Mouse (Mus musculus): Measurements from ENCODE around the gene Mpp2.
A peak's percentile ranks its signal among the peaks of the same experiment; 100 is the strongest.

The Mpp2 gene

DNA sequence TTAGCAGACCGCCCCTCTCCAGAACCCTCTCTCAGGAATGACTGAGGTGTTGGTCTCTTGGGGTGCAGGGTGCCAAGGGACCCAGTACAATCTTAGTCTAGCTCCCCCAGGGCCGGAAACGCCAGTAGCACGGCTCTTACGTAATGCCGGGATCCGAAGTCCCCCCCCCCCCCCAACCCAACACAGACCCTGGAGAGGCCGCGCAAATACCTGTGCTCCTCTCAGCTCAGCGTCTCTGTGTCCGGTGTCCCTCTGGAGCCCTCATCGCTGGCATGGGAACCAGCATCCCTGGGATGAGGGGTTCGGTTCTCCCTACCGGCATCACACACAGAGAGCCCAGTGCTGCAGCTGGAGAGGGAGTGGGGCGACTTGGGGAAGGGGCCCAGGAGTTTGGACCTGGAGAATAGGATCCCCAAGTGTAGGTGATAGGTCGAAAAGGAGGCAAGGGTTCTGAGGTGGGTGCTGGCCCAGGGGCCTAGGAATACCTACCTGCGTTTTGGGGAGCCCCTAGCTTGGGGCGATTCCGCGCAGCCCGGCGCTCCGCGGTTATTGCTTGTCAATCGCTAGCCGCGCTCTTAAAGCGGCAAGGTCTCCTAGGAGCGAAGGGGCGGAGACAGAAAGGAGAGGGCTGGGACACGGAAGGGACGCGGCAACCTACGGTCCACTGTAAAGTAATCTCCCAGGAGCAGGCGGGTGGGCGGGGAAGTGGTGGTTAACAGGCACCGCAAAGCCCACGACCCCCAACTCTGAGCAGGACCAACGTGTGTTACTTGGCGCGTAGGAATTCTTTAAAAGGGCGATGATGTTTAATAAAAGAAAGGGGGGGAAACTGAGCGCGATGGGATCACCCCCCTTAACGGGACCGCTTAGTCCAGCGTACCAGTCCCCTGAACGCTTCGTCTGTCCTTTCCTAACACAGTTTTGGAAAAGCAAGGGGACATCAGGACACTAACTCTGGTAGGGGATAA, at the start of gene Mpp2:
Mpp2 (minus strand) TSS at position 585 of the 968 bp plus-strand sequence.
- DNase-seq = peak; percentile 79

DNA sequence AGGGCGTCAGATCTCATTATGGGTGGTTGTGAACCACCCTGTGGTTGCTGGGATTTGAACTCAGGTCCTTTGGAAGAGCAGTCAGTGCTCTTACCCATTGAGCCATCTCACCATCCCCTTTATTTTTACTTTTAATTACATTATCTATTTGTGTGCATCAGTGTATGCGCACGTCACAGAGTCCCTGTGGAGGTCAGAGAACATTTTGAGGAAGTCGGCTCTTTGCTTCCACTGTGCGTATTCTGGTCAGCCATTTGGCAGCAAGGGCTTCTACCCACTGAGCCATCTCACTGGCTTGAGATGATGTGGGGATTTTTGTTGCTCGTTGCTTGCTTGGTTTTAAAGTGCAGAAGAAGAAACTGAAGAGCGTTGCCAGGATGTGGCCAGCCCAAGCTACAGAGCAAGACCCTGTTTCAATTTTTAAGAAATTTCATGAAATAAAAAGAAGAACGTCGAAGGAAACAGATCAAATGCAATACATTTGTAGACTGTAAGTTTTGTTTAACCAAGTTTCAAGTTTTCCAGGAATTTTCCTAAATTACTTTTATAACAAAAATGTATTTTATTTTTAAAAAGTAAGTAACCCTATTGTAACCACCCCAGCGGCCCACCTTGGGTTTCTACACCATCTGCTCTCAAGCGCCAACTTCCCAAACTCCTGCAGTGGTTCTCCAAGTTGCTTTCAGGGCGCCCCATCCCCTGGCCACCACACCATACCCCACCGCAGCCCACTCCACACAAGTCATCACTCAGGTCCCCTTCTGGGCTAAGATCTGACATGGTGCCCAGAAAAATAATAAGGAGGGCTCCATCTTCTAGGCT, 49.5 kb upstream of the Mpp2 start:
- DNase-seq = no peak

DNA sequence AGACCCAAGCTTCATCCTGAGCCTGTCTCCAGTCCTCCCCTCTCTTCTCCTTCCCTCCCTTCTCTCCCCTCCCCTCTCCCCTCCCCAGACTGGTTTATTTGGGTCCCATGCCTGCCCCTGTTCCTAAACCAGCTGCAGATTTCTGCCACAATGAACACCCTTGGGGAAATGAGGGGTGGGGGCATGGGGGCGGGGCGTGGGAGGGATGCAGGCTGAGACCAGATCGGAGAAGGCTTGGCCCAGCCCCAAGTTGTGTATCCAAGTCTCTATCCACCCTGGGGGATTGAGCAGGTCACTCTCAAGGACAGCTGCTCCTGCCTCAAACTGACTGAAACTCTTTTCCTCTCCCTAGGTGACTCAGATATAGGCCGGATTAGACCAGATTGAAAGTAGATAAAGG, 46.2 kb upstream of the Mpp2 start:
- no peak for DNase-seq

DNA sequence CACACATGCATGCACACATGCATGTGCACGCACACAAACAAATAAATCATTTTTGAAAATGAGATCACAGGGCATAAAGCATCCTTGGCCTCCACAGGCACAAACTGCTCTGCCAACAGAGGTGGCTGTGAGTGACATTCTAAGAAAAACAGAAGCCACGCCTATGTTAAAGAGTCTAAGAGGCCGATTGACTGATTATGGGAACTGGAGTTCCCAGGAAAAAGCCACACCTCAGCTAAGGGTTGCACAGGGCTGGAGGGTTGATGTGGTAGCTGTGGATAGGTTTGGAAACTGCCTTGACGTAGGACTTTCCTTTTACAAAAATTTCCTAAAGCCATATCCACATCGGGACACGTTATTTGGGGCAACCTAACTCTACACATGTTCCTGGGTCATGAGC, 29.1 kb upstream of the Mpp2 start:
- DNase-seq = no peak

DNA sequence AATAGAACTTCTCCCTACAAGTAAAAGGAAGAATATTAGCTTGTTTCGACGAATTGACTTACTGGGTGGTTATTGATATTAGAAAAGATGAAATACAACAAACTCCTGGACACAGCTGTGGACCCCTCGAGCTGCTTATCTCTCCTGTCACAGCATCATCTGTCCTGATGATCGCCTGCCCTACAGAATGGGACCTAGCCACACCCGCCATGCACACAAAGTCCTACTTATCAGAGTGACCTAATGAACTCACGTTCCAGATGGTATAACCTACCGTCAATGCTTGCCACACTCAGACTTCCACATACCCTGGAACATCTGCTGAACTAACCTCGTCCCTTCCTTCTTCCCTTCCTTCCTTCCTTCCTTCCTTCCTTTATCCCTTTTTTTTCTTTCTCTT, 27.9 kb upstream of the Mpp2 start:
- DNase-seq = no peak

DNA sequence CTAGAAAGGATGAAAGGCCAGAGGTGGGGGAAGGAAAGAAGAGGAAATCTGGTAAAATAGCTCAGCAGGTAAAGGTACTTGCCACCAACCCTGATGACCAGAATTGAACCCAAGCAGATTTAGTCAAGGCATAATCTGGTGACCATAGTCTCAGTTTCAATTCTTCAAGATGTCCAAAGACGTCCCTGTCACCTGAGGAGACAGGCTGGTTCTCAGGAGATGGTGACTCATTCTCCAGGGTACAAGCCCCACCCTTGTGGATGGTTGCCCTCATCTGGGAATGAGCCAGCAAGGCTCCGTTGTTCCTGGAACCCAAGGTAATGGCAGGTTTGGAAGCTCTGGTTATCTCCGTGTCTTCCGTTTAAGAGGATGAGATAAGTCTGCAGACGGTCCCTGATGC, 23.3 kb upstream of the Mpp2 start:
- no peak for DNase-seq

DNA sequence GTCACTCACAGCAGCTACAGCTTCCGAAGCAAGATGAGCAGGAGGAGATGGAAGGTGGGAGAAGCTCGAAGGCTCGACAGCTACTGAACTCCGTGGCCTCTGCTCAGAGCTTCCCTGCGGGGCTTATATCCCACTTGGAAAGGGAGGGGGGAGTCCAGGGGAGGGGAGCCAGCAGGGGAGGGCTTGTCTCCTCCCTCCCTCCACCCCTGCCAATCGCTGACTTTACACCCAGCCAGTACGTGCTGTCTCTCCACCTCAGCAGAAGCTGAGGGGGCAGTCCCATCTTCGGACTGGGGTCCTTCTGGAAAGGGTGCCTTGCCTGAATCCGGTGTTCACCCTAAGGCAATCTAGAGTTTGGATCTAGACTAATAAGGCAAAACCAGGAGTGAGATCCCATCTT, 19.4 kb upstream of the Mpp2 start, which contains the start of gene Pyy:
Pyy (minus strand) TSS at position 101 of the 400 bp plus-strand sequence.
- no peak for DNase-seq

DNA sequence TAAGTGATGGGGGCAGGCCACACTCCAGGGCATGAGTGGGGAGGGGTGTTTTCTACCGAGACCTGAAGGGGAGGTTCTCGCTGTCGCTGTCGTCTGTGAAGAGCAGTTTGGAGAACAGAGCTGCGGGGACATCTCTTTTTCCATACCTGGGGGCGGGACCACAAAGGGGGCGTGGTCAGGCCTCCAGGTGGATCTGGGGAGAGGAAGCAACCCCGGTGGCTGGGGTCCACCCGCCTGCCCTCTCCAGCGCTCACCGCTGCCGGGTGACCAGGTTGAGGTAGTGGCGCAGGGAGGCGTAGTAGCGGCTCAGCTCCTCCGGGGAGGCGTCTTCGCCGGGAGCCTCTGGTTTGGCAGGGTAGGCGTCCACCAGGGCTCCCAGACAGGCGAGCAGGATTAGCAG, 18.6 kb upstream of the Mpp2 start:
- peak; percentile 31 for DNase-seq

DNA sequence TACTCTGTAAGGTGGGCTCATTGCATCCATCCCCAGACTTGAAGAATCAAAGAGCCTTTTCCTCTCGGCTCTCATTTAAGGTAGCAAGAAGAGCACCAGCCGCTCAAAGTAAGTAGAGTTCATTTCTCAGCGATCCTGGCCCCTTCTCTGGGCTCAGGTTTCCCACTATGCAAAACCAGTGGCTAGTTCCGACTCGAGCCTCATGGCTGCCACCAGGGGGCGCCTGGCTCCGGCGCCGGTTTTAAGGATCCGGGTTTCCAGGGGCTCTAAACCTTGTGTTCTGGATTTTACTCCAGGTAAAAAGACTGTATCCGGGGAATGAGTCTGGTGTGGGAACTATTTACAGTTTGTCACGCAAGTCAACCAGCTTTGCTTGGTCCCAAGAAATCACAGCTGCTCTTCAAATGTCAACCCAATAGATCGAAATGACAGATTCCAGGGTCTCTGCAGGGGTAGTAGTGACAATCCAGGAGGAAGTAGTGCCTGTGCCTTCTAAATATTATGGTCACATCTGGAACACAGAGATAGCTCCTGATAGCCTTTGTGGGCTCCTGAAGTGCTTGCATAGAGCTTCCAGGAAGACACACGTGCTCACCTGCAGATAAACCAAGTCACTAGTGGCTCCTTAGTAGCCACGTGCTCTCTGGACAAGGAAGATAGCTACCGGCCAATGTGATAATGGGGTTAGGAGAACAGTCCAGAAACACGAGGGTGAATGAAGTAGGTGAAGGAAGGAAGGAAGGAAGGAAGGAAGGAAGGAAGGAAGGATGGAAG, 14.4 kb upstream of the Mpp2 start:
- peak; percentile 84 for DNase-seq

DNA sequence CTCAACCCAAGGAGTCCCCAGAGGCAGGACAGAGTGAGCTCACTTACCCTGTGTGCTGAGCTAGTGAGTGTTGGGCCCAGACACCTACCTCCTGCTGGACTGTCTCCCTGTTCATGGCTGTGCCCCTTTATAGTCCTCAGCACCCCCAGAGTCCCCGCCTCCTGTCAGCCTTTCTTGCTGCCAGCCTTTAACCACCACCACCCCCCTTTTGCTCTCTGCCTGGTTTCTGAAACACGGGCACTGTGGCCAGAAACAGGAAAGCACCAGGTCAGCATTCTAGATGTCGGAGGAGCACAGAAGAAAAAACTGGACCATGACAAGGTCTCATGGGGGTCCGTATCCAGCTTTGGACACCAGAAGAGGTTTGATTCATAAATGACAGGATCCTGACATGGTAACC, 12.9 kb upstream of the Mpp2 start, which contains the start of gene Ppy:
Ppy (minus strand) TSS at position 101 of the 400 bp plus-strand sequence.
- DNase-seq = no peak

DNA sequence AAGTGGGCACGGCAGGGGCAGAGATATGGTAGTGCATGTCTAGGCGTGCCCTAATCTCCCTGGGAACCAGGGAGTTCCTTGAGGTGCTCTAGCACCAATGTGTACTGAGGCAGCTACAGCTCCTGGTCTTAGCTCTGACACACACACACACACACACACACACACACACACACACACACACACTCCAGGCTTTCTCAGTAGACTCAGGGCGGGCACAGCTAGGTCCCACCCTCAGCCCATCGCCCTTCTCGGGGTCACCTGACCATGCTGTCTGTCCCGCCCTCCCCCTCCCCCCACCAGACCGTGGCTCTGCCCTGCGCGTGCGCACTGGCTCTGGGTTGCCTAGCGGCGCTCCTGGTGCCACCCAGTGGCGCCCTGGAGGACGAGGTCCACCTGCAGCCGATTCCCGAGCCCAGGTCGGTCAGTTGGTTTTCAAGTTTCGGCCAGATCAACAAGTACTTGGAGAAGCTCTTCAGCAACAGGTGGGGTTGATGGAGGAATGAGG, 8.6 kb upstream of the Mpp2 start:
- peak; percentile 87 for DNase-seq

DNA sequence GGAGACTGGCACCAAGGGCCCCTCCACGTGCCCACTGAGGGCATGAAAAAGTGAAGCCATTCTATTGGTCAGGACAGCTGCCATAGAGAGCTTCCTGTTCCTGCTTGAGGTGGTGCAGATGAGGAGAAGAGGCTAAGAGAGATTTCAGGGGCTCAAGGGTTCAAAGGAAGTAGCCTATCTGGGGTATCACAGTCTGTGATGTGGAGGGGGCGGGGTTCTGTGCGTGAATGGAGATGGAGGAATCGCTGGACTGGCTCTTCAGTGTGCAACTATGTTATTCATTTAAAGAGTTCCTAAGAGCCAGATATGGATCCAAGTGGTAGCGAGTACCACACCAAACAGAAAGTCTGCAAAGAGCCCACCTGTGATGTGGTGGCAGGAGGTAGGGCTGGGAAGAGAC, 8.1 kb upstream of the Mpp2 start:
- no peak for DNase-seq

DNA sequence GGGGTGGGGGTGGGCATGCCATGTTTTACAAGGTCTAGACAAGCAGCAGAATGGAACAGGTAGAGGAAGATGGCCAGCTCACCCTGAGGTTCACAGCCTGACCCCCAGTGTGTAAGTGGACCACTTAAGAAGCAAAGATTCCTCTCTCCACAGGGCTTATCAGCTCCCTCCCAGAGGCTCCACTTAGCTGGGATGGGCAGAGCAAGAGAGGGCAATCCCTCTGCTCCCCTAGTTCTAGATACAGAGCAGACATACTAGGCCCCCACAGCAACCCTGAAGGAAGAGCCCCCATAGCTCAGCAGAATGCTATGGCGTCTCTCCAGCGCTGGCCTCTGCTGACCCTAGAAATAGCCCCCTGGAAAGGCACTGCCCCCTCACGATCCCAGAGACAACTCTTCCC, 7.4 kb upstream of the Mpp2 start:
- DNase-seq = no peak

DNA sequence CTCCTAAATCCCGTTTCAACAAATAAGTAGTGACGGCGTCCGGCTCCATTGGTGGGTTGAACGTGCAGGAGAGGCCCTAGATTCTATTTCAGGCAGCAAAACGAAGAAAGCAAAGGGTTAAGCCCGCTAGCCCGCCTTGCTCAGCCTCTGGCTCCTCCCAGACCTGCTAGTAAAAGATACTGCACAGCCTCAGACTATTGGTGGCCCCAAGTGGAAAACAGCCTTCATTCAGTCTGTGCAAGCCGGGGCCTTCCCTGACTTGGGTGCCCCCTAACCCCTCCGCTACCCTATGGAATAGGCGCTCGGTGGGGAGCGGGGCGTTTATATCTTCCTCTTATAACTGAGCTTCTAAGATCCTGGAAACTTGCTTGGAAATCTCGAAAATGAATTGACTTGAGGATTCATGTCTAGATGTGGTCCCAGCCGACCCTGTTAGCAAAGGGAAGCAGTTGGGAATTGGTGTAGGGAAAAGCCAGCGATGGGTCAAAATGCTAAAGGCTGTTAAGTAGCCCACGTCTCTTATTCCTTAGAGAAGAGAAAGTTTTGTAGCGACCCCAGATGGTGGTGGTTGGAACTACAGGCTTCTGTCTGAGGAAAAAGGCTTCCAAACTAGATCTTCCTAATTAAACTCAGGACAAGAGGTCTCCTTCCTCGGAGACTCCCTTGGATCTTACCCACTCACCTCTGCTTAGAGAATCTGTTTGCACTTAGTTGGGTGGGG, 933 bp upstream of the Mpp2 start:
- peak; percentile 74 for DNase-seq

DNA sequence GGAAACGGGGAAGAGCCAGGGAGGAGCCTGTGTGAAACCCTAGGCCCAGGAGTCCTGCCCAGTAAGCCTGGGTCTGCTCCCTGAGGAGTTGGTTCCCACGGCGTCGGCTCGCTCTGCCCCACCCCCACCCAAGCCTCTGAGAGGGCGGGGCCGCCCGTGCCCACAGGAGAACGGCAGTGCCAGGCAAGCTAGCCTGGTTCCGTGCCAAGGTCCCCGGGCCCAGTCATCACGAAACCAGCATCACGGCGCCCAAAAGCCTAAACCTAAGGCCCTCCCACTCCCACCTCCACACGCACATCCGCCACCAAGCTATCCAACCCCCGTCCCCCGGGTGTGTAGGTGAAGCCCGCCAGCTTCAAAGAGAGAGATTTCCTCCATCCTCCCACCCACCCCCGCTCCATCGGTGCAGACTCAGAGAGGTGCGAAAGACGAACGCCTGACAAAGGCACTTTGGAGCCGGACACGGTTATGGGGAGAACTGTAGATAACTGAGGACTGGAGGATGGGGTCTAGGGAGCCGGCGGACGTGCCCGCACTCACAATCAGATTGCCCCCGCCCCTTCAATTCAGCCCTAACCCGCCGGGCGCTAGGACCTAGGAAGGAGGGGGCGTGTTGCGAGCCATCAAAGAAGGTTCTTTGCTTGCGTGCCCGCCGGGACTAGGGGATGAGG, 1.1 kb downstream of the Mpp2 start:
- peak; percentile 79 for DNase-seq

DNA sequence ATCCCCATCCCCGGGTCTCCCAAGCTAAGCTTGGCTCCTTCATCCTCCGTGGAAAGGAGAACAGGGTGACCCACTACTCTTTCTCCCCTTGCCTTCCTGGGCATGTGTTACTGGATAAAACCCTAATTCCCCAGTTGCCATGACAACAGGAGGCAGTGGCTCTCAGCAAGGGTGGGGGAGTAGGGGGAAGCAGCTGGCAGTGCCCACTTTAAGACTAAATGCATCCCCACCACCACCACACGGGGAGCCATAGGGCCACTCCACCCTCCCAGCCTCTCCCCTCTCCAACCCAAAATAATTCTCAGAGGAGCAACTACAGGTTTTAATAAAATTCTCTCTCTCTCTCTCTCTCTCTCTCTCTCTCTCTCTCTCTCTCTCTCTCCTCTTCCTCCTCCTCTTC, 2.0 kb downstream of the Mpp2 start:
- DNase-seq = no peak

DNA sequence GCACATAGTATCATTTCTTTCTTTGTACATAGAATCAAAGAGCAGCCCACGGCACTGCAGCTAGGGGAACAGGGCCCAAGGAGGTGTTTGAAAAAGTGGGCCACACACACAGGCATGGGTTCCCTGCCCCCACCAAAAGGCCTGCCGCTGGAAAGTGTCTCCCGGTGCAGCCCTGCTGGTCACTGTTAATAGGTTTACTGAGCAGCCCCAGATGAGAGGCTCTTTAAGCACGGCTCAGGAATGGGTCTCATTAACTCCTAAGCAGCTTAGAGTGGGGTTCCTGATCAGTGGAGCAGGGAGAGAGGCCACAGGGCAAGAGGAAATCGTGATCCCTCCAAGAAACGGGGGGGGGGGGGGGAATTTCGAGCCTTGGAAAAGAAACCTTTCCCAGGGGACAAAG, 4.2 kb downstream of the Mpp2 start:
- peak; percentile 22 for DNase-seq

DNA sequence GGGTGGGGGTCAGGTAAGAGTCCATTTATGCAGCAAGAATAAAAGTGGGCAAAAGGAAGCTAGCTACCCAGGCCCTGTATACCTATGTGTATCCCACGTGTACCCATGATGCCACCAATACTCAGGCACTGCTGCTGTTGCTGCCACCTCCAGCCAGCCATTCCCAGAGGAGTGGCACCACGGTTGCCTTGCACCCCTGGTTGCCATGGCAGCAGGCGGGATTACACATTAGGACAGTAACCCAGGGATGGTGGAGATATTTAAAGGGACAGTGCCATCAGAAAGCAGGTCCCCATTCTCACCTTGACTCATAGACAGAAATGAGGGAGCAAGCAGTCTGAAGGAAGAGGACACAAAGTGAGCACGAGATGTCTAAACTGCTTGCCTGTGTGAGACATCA, 5.1 kb downstream of the Mpp2 start:
- DNase-seq = no peak

DNA sequence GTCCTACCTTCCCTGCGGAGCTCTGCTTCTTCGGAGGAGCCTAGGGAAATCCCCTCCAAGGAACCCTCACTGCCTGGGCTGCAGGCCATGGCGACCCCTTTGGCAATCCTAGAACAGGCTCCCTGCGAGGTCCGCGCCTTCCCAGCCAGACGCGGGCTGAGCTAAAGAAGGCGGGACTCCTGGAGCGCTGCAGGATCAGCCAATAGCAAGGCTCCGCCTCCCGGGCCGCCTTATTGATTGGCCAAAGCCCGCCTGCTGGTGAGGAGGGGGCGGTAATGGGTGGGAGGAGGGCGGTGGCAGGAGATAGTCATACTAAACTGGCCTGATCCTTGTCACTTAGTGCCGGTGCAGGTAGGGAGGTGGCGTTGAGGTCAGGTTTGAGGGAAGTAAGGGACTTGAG, 6.0 kb downstream of the Mpp2 start:
- peak; percentile 86 for DNase-seq

DNA sequence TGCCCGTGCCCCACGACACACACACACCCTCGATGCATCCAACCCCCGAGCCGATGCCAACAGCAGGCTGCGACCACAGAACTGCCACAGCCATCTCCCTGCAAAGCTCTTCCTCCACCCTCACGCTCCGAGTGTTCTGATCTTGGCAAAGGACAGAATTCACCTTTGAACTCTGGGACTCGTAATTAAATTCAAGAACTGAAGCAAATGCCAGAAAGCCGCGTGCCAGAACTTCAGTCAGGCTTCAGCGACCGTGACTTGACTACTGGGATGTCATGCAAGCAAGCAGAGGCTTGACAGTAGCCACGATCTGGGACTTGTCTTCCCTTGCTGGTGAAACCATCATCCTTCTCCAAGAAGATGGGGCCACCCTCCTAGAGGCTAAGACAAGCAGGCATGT, 14.6 kb downstream of the Mpp2 start:
- DNase-seq = no peak

DNA sequence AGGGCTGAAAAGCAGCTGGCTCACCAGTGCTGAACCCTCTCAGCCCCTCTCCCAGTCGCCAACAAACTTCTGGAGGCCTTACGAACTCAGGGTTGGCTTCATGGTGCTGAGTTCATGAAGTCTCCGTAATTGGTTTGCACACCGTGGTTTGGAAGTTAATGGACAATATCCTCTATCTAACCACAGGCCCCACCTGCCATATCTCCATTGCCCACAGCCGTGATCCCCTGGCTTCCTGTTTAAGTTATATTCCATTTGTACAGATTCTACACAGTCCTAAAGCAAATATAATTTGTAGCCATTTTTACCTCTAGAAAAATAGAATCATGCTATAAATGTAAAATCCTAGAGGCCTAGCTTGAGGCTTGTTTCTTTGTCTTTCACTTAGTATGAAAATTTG, 15.6 kb downstream of the Mpp2 start:
- no peak for DNase-seq

All from kidney, postnatal 10 days (tissue).